Mouse (Mus musculus): Measurements from ENCODE around the gene Ppp1r13l. TPM values are rescaled to one million over a fixed set of nuclear protein-coding genes. Genes with fewer than 3 reads are reported as not detected.

Gene Ppp1r13l
- total RNA-seq (2021): 10 to 100 TPM; 35.8 to 44.2 TPM

DNA sequence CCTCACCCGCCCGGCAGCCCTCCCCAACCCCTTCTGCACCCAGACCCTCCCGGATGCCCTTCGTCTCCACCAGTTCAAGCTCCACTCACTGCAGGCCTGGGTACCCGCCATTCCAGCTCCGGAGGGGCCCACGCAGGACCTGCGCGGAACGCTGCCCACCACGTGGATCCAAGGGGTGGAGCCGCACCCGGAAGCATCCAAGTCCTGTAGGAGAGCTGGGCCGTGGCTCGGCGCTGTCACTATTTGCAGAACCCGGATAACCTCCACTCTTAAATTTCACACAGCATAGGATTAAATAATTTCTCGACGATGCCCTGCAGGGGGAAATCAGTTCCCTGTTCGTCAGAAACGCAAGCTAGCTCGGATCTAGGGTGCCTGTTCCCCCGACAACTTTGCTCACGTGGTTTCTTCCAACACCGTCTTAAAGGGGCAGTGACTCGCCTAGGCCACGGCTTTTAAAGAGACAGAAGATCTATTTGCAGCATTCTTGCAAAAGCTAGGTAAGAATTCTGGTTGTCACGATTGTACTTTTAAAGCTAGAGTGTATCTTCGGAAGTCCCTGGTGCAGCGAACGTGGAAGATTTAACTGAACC lies at the start of gene Ppp1r13l, which contains the start of gene Cd3eap:
Gene Ppp1r13l (plus strand): TSS at position 451 of the 593 bp plus-strand sequence.
Gene Cd3eap (minus strand): TSS at position 185 of the 593 bp plus-strand sequence.
- DNase-seq: peak; percentile 87 to 92
- intact Hi-C loops (cut with DNase I): loop anchor here (5.0 kb wide), 1 partner anchor 122 kb away; no protein-coding TSS in a partner anchor

GRCm38 (mm10) chr7:19309884-19310641 lies 49.5 kb upstream of the Ppp1r13l start, which contains the start of gene Fosb:
TSS of gene Fosb (minus strand) at chr7:19310051.
- intact Hi-C loops (cut with DNase I): loop anchor here (1.0 kb wide), 1 partner anchor 22 kb away; no protein-coding TSS in a partner anchor
- DNase-seq: peak; percentile 95

DNA sequence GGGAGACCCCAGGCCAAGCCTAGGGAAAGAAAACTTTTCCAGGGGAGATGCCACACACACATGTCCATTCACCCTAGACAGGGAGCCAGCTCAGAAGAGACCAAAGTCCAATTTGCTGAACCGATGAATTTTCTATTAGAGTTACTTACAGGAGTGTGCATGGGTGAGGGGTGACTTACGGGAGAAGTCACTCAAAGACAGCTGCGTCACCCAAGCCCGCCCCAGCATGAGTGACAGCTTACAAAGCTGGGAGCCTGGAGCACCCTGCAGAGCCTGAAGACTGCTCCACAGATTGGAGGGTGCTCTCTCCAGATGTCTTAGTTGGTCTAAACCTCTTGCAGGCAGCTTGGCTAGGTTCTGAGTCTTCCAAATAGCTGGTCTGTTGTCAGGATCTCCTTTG lies 47.6 kb upstream of the Ppp1r13l start:
- no peak for DNase-seq
- intact Hi-C loops (cut with DNase I): no loop called here

- DNase-seq: no peak
- intact Hi-C loops (cut with DNase I): no loop called here
Observed at GRCm38 (mm10) chr7:19314033-19314432, 45.5 kb upstream of the Ppp1r13l start.

DNA sequence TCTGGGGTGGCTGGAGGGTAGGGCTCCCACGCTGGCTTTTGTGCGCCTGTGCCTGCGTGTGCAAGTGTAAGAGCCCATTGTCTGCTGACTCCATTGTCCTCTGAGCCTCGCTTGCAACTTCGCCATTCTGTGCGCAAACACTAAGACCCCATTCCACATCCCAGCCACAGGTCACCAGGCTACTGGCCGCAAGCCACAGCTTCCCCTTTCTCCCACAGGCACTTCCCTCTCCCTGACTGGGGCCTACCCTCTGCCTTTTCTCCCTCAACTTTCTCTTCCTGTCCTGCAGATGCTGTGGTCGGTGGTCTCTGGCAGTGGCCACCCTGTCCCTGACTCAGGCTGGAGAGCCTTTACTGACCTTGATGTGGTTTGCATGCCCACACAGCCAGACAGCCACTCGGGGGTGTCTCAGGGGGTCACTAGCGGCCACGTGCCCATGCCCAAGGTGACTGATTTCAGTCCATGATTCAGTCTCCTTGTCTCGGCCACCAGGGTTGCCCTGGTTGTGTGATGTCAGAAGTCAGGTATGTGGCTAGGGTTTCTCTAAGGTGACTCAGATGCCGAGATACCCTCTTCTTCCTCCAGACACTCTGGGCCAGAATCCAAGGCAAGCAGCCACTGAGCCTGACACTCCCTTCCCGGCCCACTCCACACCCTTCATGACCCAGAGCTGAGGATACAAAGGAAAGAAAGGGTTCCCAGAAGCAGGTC lies 42.9 kb upstream of the Ppp1r13l start:
- peak in 1 of 2 experiments; percentile 57 for DNase-seq
- intact Hi-C loops (cut with DNase I): no loop called here

GRCm38 (mm10) chr7:19318201-19318600 lies 41.3 kb upstream of the Ppp1r13l start:
- intact Hi-C loops (cut with DNase I): no loop called here
- no peak for DNase-seq

DNA sequence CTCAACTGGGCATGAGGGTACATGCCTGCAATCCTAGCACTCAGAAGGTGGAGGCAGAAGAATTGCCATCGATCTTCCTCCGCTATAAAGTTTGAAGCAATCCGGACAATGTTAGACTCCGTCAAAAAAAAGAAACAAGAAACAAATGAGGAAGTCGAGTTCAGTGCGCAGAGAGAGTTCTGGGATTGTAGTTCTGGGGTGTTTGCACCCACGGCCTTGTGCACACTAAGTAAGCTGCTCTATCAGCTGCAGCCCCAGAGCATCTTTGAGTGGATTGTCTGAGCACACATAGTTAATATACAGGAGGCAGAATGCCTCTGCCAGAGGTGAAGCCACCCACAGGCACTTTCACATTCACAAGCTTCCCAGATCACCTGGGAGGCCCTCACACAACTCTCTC lies 40.9 kb upstream of the Ppp1r13l start:
- intact Hi-C loops (cut with DNase I): no loop called here

DNA sequence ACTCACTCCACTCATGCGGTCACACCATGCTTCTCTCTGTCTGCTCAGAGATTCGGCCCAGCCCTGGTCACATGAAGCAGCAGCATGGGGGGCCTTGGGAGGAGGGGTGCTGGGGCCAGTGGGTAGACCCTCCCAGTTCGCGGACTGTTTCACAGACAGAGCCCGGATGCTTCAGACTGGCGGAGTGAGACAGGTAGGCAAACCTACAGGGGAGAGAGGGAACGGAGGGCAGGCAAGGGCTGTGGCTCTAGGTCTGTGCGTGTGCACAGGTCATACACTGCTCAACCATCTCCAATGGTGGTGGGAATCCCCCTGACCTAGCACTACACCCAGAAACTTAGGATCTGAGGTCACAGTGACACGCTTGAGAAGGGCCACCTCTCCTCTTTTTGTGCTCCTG lies 40.1 kb upstream of the Ppp1r13l start:
- intact Hi-C loops (cut with DNase I): no loop called here
- DNase-seq: no peak

More for the DNA sequence above, 40.9 kb upstream of the Ppp1r13l start:
- no peak for DNase-seq

GRCm38 (mm10) chr7:19319906-19320305 lies 39.6 kb upstream of the Ppp1r13l start:
- DNase-seq: peak; percentile 96 to 97
- intact Hi-C loops (cut with DNase I): no loop called here

DNA sequence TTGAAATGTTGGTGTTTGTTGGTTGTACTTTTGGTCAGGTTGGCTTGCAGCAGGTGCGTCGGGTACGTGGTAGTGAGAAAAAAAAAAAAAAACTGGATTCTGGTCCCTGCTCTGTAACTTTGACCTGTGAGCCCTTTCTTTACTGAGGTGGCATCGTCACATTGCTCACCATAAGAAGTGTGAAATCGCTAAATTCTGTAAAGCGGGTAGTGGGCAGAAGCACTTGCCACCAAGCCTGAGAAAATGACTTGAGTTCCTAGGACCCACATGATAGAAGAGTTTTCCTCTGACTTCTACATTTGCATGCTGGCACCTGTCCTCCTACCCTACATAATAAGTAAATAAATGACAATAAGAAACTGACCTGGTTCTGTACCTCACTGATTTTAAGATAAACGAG lies 38.9 kb upstream of the Ppp1r13l start:
- intact Hi-C loops (cut with DNase I): no loop called here

GRCm38 (mm10) chr7:19321464-19321863 lies 38.1 kb upstream of the Ppp1r13l start:
- intact Hi-C loops (cut with DNase I): no loop called here

More for the DNA sequence above, 38.9 kb upstream of the Ppp1r13l start:
- no peak for DNase-seq

GRCm38 (mm10) chr7:19322489-19322888 lies 37.1 kb upstream of the Ppp1r13l start:
- intact Hi-C loops (cut with DNase I): no loop called here
- DNase-seq: no peak

More at GRCm38 (mm10) chr7:19321464-19321863, 38.1 kb upstream of the Ppp1r13l start:
- no peak for DNase-seq

- intact Hi-C loops (cut with DNase I): no loop called here
- DNase-seq: no peak
Observed at GRCm38 (mm10) chr7:19324221-19324620, 35.3 kb upstream of the Ppp1r13l start.

GRCm38 (mm10) chr7:19325262-19326199 lies 34.0 kb upstream of the Ppp1r13l start:
- no peak for DNase-seq
- intact Hi-C loops (cut with DNase I): no loop called here

DNA sequence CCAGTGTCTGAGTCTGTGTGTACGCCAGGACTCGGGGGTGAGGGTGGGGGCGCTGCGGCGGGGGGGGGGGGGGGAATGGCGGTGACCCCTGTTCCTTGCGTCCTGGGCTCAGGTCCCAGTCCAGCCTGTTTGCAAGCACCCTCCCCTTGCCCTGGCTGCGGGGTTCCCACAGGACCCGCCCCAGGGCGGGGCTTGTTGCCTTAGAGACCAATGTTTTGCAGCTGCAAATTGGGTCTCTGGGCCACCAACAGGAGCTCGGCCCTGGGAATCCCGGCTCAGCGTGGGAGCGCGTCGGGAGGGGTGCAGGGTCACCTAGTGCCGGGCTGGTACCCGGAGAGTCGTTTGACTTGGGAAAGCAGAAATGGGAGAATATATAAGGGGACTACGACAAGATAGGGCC lies 33.2 kb upstream of the Ppp1r13l start:
- intact Hi-C loops (cut with DNase I): no loop called here
- DNase-seq: peak; percentile 91 to 93

DNA sequence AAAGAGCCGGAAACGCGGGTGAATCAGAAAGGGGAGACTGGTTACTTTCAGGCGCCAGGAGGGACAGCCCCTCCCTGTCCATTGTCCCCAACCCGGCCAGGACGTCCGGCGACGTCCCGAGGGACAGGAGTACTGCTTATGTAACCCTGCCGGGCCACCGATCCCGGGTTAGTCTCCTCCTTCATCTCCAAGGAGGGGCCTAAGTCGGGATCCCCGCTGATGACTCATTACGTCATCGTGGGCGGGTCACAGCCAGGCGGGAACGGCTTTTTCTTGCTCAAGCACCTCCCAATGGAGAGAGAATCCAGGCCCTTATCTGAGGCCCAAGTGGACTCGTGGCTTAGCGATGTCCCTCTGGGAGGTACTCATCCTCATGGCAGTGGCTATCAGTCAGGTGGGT lies 32.4 kb upstream of the Ppp1r13l start:
- DNase-seq: peak; percentile 88 to 89
- intact Hi-C loops (cut with DNase I): no loop called here

DNA sequence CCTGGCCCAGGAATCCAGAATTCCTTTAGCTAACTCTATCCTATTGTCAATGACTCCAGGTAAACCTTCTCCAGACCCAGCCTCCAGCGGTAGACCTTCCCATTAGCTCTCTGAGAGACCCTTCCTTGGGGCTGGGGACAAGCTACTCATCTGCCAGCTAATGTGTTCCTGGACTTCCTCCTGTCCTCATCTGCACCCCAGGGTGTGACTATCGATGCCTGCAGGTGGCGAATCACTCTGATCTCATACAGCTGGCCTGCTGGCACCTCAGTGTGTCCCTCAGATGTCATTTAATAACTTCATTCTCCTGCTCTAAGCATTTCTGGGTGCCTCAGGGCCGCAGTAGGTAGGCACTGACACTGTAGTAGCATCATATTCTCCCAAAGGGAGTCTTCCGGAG lies 31.8 kb upstream of the Ppp1r13l start:
- no peak for DNase-seq
- intact Hi-C loops (cut with DNase I): no loop called here

DNA sequence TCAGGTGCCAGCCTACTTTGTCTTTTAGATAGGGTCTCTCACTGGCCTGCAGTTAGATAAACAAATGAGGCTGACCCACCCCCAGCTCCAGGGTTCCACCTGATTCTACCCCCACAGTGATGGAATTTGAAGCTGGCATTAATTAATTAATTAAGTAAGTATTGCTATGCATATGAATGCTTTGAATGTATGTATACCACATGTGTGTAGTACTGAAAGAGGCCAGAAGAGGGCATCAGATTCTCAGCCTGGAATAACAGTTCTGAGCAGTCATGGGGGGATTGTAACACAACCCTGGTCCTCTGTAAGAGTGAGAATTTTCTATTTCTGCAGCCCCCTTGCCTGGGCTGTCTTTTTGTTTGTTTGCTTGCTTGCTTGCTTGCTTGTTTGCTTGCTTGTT lies 31.1 kb upstream of the Ppp1r13l start:
- intact Hi-C loops (cut with DNase I): no loop called here

GRCm38 (mm10) chr7:19331910-19332309 lies 27.6 kb upstream of the Ppp1r13l start:
- no peak for DNase-seq
- intact Hi-C loops (cut with DNase I): loop anchor here (1.0 kb wide), 1 partner anchor 23 kb away; no protein-coding TSS in a partner anchor

More for the DNA sequence above, 31.1 kb upstream of the Ppp1r13l start:
- DNase-seq: no peak

Data from heart, postnatal 36 days (tissue).